Mouse (Mus musculus): ENCODE results near the gene Cd24a. TPM values are rescaled to one million over a fixed set of nuclear protein-coding genes. Genes with fewer than 3 reads are reported as not detected.

Gene Cd24a
- total and polyA plus RNA-seq, 3 experiments: 469 to 2,766 (median 2,120) TPM

GRCm38 (mm10) chr10:43591477-43591876 lies 13.4 kb downstream of the Cd24a start:
- Histone ChIP-seq H3K4me2 (ENCODE audit: insufficient read depth, low read depth, poor library complexity, severe bottlenecking) (no peak overlapping the region), H3K27ac (ENCODE audit: insufficient read depth, low read depth) (no peak overlapping the region), H3K36me3 (replicated peaks in 1 of 2; ENCODE audit: control insufficient read depth in 1 of 2, insufficient read depth in 1 of 2, low read length in 1 of 2) (no peaks in the 10 kb centered on the region), H3K27me3 (replicated peaks) (no peaks in the 10 kb centered on the region), H3K4me3 (replicated peaks in 1 of 3; ENCODE audit: low read depth in 2 of 3, low read length in 2 of 3, poor library complexity in 1 of 3) (no peak overlapping the region), H3K9ac (ENCODE audit: insufficient read depth, low read depth) (no peak overlapping the region), H3K4me1 (ENCODE audit: control insufficient read depth in 1 of 2, insufficient read depth in 2 of 2) (peaks cover 8 to 17% of the 10 kb centered on the region in 2 experiments; a peak in 2 of 4 replicates), H3K79me2 (replicated peaks; ENCODE audit: control insufficient read depth, extremely low read depth, insufficient read depth, poor library complexity, severe bottlenecking) (no peaks in the 10 kb centered on the region), H3K9me3 (replicated peaks; ENCODE audit: low read length) (no peaks in the 10 kb centered on the region)
- in situ Hi-C loops (cut with MboI; ENCODE audit: low pct_ligation_motif_present, low pct_unique_long_range_greater_than_20kb, low sequenced_read_pairs) (no loop called here), dilution Hi-C loops (cut with MboI; ENCODE audit: extremely low pct_ligation_motif_present, extremely low pct_unique_long_range_greater_than_20kb, low sequenced_read_pairs) (no loop called here)
- TF ChIP-seq POLR2AphosphoS2 (IDR thresholded peaks at IDR 0.05; ENCODE audit: low read depth, low read length) (no peak), SMC3 (IDR thresholded peaks at IDR 0.05; ENCODE audit: low read depth, low read length) (no peak), MEF2A (IDR thresholded peaks at IDR 0.05; ENCODE audit: borderline replicate concordance, low read depth, low read length) (no peak), BHLHE40 (IDR thresholded peaks at IDR 0.05; ENCODE audit: low read depth, low read length) (no peak)
- DNase-seq (ENCODE audit: extremely low read depth): no peak

- Histone ChIP-seq H3K4me2 (ENCODE audit: insufficient read depth, low read depth, poor library complexity, severe bottlenecking) (no peak overlapping the region), H3K36me3 (replicated peaks in 1 of 2; ENCODE audit: control insufficient read depth in 1 of 2, insufficient read depth in 1 of 2, low read length in 1 of 2) (no peaks in the 10 kb centered on the region), H3K9ac (ENCODE audit: insufficient read depth, low read depth) (no peak overlapping the region), H3K9me3 (replicated peaks; ENCODE audit: low read length) (no peaks in the 10 kb centered on the region), H3K79me2 (replicated peaks; ENCODE audit: control insufficient read depth, extremely low read depth, insufficient read depth, poor library complexity, severe bottlenecking) (no peaks in the 10 kb centered on the region), H3K4me1 (ENCODE audit: control insufficient read depth in 1 of 2, insufficient read depth in 2 of 2) (peaks cover 8 to 17% of the 10 kb centered on the region in 2 experiments; a peak in 2 of 4 replicates), H3K27ac (ENCODE audit: insufficient read depth, low read depth) (no peak overlapping the region), H3K27me3 (replicated peaks) (no peaks in the 10 kb centered on the region), H3K4me3 (replicated peaks in 1 of 3; ENCODE audit: low read depth in 2 of 3, low read length in 2 of 3, poor library complexity in 1 of 3) (no peak overlapping the region)
- in situ Hi-C loops (cut with MboI; ENCODE audit: low pct_ligation_motif_present, low pct_unique_long_range_greater_than_20kb, low sequenced_read_pairs) (no loop called here), dilution Hi-C loops (cut with MboI; ENCODE audit: extremely low pct_ligation_motif_present, extremely low pct_unique_long_range_greater_than_20kb, low sequenced_read_pairs) (no loop called here)
- no peak for TF ChIP-seq USF2 (conservative IDR thresholded peaks at IDR 0.05; ENCODE audit: low read depth, low read length)
- no peak for TF ChIP-seq JUND (conservative IDR thresholded peaks at IDR 0.05; ENCODE audit: low read depth, low read length)
- no peak for TF ChIP-seq CHD1 (IDR thresholded peaks at IDR 0.05; ENCODE audit: low read depth, low read length)
- no peak for TF ChIP-seq CTCF (conservative IDR thresholded peaks at IDR 0.05 in 1 of 2, IDR thresholded peaks at IDR 0.05 in 1 of 2; ENCODE audit: low read depth in 2 of 2, low read length in 2 of 2)
- TF ChIP-seq SIN3A (IDR thresholded peaks at IDR 0.05; ENCODE audit: low read length): no peak
- no peak for TF ChIP-seq KAT2A (IDR thresholded peaks at IDR 0.05; ENCODE audit: insufficient replicate concordance, low read length)
- TF ChIP-seq NELFE (IDR thresholded peaks at IDR 0.05; ENCODE audit: low read depth, low read length): no peak
- TF ChIP-seq ZMIZ1 (IDR thresholded peaks at IDR 0.05; ENCODE audit: low read depth, low read length): no peak
- no peak for TF ChIP-seq MAFK (IDR thresholded peaks at IDR 0.05; ENCODE audit: insufficient replicate concordance, low read length)
- no peak for TF ChIP-seq ELF1 (IDR thresholded peaks at IDR 0.05; ENCODE audit: low read depth, low read length)
- TF ChIP-seq GABPA (IDR thresholded peaks at IDR 0.05; ENCODE audit: insufficient replicate concordance, low read depth, low read length): no peak
- no peak for TF ChIP-seq ZKSCAN1 (IDR thresholded peaks at IDR 0.05; ENCODE audit: borderline replicate concordance, low read depth, low read length)
- no peak for TF ChIP-seq HCFC1 (IDR thresholded peaks at IDR 0.05; ENCODE audit: low read depth, low read length)
- no peak for TF ChIP-seq MXI1 (IDR thresholded peaks at IDR 0.05; ENCODE audit: low read depth, low read length)
- no peak for TF ChIP-seq MYC (IDR thresholded peaks at IDR 0.05; ENCODE audit: low read depth, low read length)
- no peak for TF ChIP-seq MAZ (IDR thresholded peaks at IDR 0.05; ENCODE audit: low read depth, low read length)
- TF ChIP-seq ZNF384 (IDR thresholded peaks at IDR 0.05; ENCODE audit: low read depth, low read length): no peak
- TF ChIP-seq UBTF (IDR thresholded peaks at IDR 0.05; ENCODE audit: low read depth, low read length): no peak
- TF ChIP-seq NRF1 (IDR thresholded peaks at IDR 0.05; ENCODE audit: low read depth, low read length): no peak
- no peak for DNase-seq (ENCODE audit: extremely low read depth)
These were observed 15.1 kb downstream of the Cd24a start for GRCm38 (mm10) chr10:43593182-43593581.
